Mouse (Mus musculus) embryonic fibroblast, embryonic 13.5 days (primary cell): ENCODE results near the gene Pard3b.

Experiments used
- CTCF ChIP-seq: IDR thresholded peaks from 2 replicates; pipeline ENCODE4 v1.5.1; 2011; ENCODE audit warnings: mild to moderate bottlenecking, control low read depth, low read length, moderate library complexity, borderline replicate concordance; ENCODE audit not compliant: insufficient read depth
- POLR2A ChIP-seq: IDR thresholded peaks from 2 replicates; pipeline ENCODE4 v1.6.1; 2011; ENCODE audit warnings: low read depth, mild to moderate bottlenecking, control low read depth, low read length, moderate library complexity

DNA sequence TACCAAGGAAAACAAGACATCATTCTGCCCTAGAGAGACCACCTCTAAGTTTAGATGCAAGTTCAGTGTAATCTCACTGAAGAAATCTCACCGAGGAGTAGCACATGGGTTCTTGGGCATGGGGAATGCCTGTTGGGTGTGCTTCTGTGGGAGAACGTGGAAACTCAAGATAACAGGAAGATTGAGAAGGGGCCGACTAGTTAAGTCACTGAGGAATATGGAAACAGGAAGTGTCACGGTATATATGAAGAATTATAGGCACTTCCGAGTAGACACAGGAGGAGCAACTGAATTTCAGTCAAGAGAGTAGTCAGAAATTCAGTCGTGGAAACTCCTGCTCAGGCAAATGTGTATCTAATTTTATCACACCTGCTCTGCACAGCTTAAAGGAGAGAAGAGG is 644.2 kb downstream of the Pard3b start:
- TF ChIP-seq CTCF (no peak), POLR2A (no peak)
